Comparison of ENCODE assay signal across 11 mouse cellular contexts in genomic region chr11:69503863-69504280, GRCm38 (mm10). TPM values are rescaled to one million over a fixed set of nuclear protein-coding genes. Genes with fewer than 3 reads are reported as not detected.
DNase-seq lines count a peak whose midpoint lies in the region; ATAC-seq and TF ChIP-seq lines count a peak whose summit lies in the region.
"Had no signal": no experiment of that assay in that cellular context is flagged by ENCODE, and none has a peak within 500 bp of the region (broad histone marks: within the 10 kb centered on the region; RNA-seq: fewer than 3 reads in every experiment).

No protein-coding gene starts in this region.

- DNase-seq in midbrain, embryonic 10.5 days (ENCODE audit: low spot score), result no peak
- peak; percentile 33 for DNase-seq in lung, embryonic 14.5 days
- peak; percentile 47 for DNase-seq in yolk sac, embryonic 10.5 days (ENCODE audit: low spot score)
- no peak for DNase-seq in hindbrain, embryonic 11.5 days (ENCODE audit: low spot score)
- DNase-seq in layer of hippocampus, adult 18-20 months (ENCODE audit: low spot score in 2 of 2), result no peak
- DNase-seq in forebrain, embryonic 14.5 days (ENCODE audit: low spot score), result no peak
- DNase-seq: cerebellum, adult 11 months; spleen, adult 18-20 months had no signal

- no peaks in the 10 kb centered on the region for H3K36me3 ChIP-seq in midbrain, embryonic 10.5 days
- no peaks in the 10 kb centered on the region for H3K36me3 ChIP-seq in midbrain, embryonic 16.5 days (ENCODE audit: control insufficient read depth, insufficient read depth, low read length)
- H3K36me3 ChIP-seq in heart, embryonic 11.5 days (ENCODE audit: control insufficient read depth, insufficient read depth, low read length), result no peaks in the 10 kb centered on the region
- no peaks in the 10 kb centered on the region for H3K36me3 ChIP-seq in lung, embryonic 14.5 days (ENCODE audit: insufficient read depth)
- no peaks in the 10 kb centered on the region for H3K36me3 ChIP-seq in hindbrain, embryonic 11.5 days (ENCODE audit: control insufficient read depth, insufficient read depth, low read length)
- no peaks in the 10 kb centered on the region for H3K36me3 ChIP-seq in forebrain, embryonic 14.5 days (ENCODE audit: control insufficient read depth, insufficient read depth, low read length)
- H3K36me3 ChIP-seq: liver, embryonic 15.5 days had no signal

- no peak for ATAC-seq in midbrain, embryonic 16.5 days
- ATAC-seq in heart, embryonic 11.5 days (replicated peaks; ENCODE audit: insufficient number of reproducible peaks, low FRiP score, low TSS enrichment), result 0 out of 2 replicates have a peak, but pooled peaks have one; percentile 49
- ATAC-seq in lung, embryonic 14.5 days (ENCODE audit: insufficient read depth), result no peak
- no peak for ATAC-seq in hindbrain, embryonic 11.5 days (ENCODE audit: low FRiP score)
- ATAC-seq in forebrain, embryonic 14.5 days, result no peak

- peak overlapping the region; percentile 34; the same call in 1 of the 2 replicates for H3K27ac ChIP-seq in midbrain, embryonic 10.5 days (replicated peaks)
- no peak overlapping the region for H3K27ac ChIP-seq in midbrain, embryonic 16.5 days (ENCODE audit: low read length)
- H3K27ac ChIP-seq in heart, embryonic 11.5 days (ENCODE audit: low read depth, low read length), result no peak overlapping the region
- H3K27ac ChIP-seq in lung, embryonic 14.5 days (ENCODE audit: low read depth), result no peak overlapping the region
- no peak overlapping the region for H3K27ac ChIP-seq in hindbrain, embryonic 11.5 days (ENCODE audit: low read depth, low read length)
- H3K27ac ChIP-seq in forebrain, embryonic 14.5 days (ENCODE audit: low read depth, low read length), result no peak overlapping the region
- H3K27ac ChIP-seq: liver, embryonic 15.5 days had no signal

- no peak overlapping the region for H3K4me2 ChIP-seq in midbrain, embryonic 16.5 days (ENCODE audit: low read length)
- H3K4me2 ChIP-seq in heart, embryonic 11.5 days, result no peak overlapping the region
- no peak overlapping the region for H3K4me2 ChIP-seq in lung, embryonic 14.5 days
- H3K4me2 ChIP-seq in hindbrain, embryonic 11.5 days (replicated peaks; ENCODE audit: low read depth, low read length), result no peak overlapping the region
- no peak overlapping the region for H3K4me2 ChIP-seq in forebrain, embryonic 14.5 days (ENCODE audit: low read length)
- H3K4me2 ChIP-seq: liver, embryonic 15.5 days had no signal

- H3K4me1 ChIP-seq in midbrain, embryonic 10.5 days, result peaks cover 10% of the 10 kb centered on the region; the same call in 1 of the 2 replicates
- H3K4me1 ChIP-seq in midbrain, embryonic 16.5 days (ENCODE audit: control insufficient read depth, insufficient read depth, low read length), result no peaks in the 10 kb centered on the region
- peaks cover 14% of the 10 kb centered on the region for H3K4me1 ChIP-seq in heart, embryonic 11.5 days (ENCODE audit: control insufficient read depth, insufficient read depth, low read length)
- peaks cover 15% of the 10 kb centered on the region for H3K4me1 ChIP-seq in lung, embryonic 14.5 days (ENCODE audit: insufficient read depth)
- H3K4me1 ChIP-seq in hindbrain, embryonic 11.5 days (replicated peaks; ENCODE audit: control insufficient read depth, insufficient read depth, low read length), result no peaks in the 10 kb centered on the region
- H3K4me1 ChIP-seq in forebrain, embryonic 14.5 days (ENCODE audit: control insufficient read depth, insufficient read depth, low read length), result no peaks in the 10 kb centered on the region

- TF ChIP-seq CTCF in lung, embryonic 14.5 days (IDR thresholded peaks at IDR 0.05; ENCODE audit: low read depth), result no peak

- no peak overlapping the region for H3K9ac ChIP-seq in midbrain, embryonic 16.5 days (ENCODE audit: low read depth, low read length)
- no peak overlapping the region for H3K9ac ChIP-seq in heart, embryonic 11.5 days (ENCODE audit: low read depth, low read length)
- no peak overlapping the region for H3K9ac ChIP-seq in lung, embryonic 14.5 days
- H3K9ac ChIP-seq in hindbrain, embryonic 11.5 days (ENCODE audit: low read depth, low read length), result no peak overlapping the region
- H3K9ac ChIP-seq in forebrain, embryonic 14.5 days (ENCODE audit: low read length), result no peak overlapping the region
- H3K9ac ChIP-seq: liver, embryonic 15.5 days had no signal

- H3K4me3 ChIP-seq in midbrain, embryonic 10.5 days, result no peak overlapping the region
- H3K4me3 ChIP-seq in midbrain, embryonic 16.5 days (ENCODE audit: low read depth, low read length), result no peak overlapping the region
- H3K4me3 ChIP-seq in heart, embryonic 11.5 days (ENCODE audit: low read depth, low read length), result no peak overlapping the region
- no peak overlapping the region for H3K4me3 ChIP-seq in lung, embryonic 14.5 days (ENCODE audit: low read depth, low read length)
- no peak overlapping the region for H3K4me3 ChIP-seq in hindbrain, embryonic 11.5 days (ENCODE audit: low read depth, low read length)
- H3K4me3 ChIP-seq in forebrain, embryonic 14.5 days (ENCODE audit: low read depth, low read length), result no peak overlapping the region
- H3K4me3 ChIP-seq: liver, embryonic 15.5 days had no signal

- WGBS in midbrain, embryonic 10.5 days, result 58% methylated on average over 4 of the region's 4 CpGs
- 56% methylated on average over 4 of the region's 4 CpGs for WGBS in midbrain, embryonic 16.5 days
- WGBS in heart, embryonic 11.5 days (ENCODE audit: insufficient replicate concordance), result 27% methylated on average over 4 of the region's 4 CpGs
- WGBS in lung, embryonic 14.5 days, result 34% methylated on average over 4 of the region's 4 CpGs
- 40% methylated on average over 4 of the region's 4 CpGs for WGBS in hindbrain, embryonic 11.5 days
- 56% methylated on average over 4 of the region's 4 CpGs for WGBS in forebrain, embryonic 14.5 days

- no peaks in the 10 kb centered on the region for H3K27me3 ChIP-seq in midbrain, embryonic 10.5 days (ENCODE audit: low read depth, poor library complexity, severe bottlenecking)
- no peaks in the 10 kb centered on the region for H3K27me3 ChIP-seq in midbrain, embryonic 16.5 days (ENCODE audit: control insufficient read depth, insufficient read depth, low read depth, low read length)
- H3K27me3 ChIP-seq in heart, embryonic 11.5 days (ENCODE audit: control insufficient read depth, insufficient read depth, low read length), result no peaks in the 10 kb centered on the region
- H3K27me3 ChIP-seq in lung, embryonic 14.5 days (ENCODE audit: insufficient read depth, low read length), result no peaks in the 10 kb centered on the region
- no peaks in the 10 kb centered on the region for H3K27me3 ChIP-seq in hindbrain, embryonic 11.5 days (ENCODE audit: control insufficient read depth, insufficient read depth, low read length)
- H3K27me3 ChIP-seq in forebrain, embryonic 14.5 days (replicated peaks; ENCODE audit: control insufficient read depth, insufficient read depth, low read length), result no peaks in the 10 kb centered on the region
- H3K27me3 ChIP-seq: liver, embryonic 15.5 days had no signal

- no peaks in the 10 kb centered on the region for H3K9me3 ChIP-seq in midbrain, embryonic 10.5 days (replicated peaks)
- H3K9me3 ChIP-seq in midbrain, embryonic 16.5 days (replicated peaks; ENCODE audit: control insufficient read depth, low read length, poor library complexity, severe bottlenecking), result no peaks in the 10 kb centered on the region
- H3K9me3 ChIP-seq in heart, embryonic 11.5 days (replicated peaks; ENCODE audit: control insufficient read depth, low read length), result no peaks in the 10 kb centered on the region
- H3K9me3 ChIP-seq in lung, embryonic 14.5 days (ENCODE audit: low read depth, low read length), result no peaks in the 10 kb centered on the region
- no peaks in the 10 kb centered on the region for H3K9me3 ChIP-seq in hindbrain, embryonic 11.5 days (ENCODE audit: control insufficient read depth, low read length)
- no peaks in the 10 kb centered on the region for H3K9me3 ChIP-seq in forebrain, embryonic 14.5 days (replicated peaks; ENCODE audit: control insufficient read depth, low read length)
- H3K9me3 ChIP-seq: liver, embryonic 15.5 days had no signal

RNA-seq across cellular contexts. Expression of gene Dnah2, which starts 45.0 kb away (rescaled TPM):
- 1.2 and 1.9 TPM in 2 replicates for polyA plus RNA-seq in midbrain, embryonic 10.5 days (2016; fragmentation: Nextera tagmentation; extraction: Ambion mirVana)
- 4.4 and 5.1 TPM in 2 replicates for polyA plus RNA-seq in midbrain, embryonic 16.5 days (2015; fragmentation: Nextera tagmentation; extraction: Ambion mirVana)
- 0.20 and 1.3 TPM in 2 replicates for polyA plus RNA-seq in heart, embryonic 11.5 days (2014; fragmentation: Nextera tagmentation; extraction: Ambion mirVana)
- 0.58 and 1.9 TPM in 2 replicates for polyA plus RNA-seq in lung, embryonic 14.5 days (2014; fragmentation: Nextera tagmentation; extraction: Ambion mirVana)
- 0.68 and 1.6 TPM in 2 replicates for polyA plus RNA-seq in hindbrain, embryonic 11.5 days (2014; fragmentation: Nextera tagmentation; extraction: Ambion mirVana)
- 1 to 10 TPM; 3.9 to 4.3 TPM for total RNA-seq in layer of hippocampus, adult 18-20 months (2021)
- 2.7 and 3.8 TPM in 2 replicates for polyA plus RNA-seq in forebrain, embryonic 14.5 days (2014; fragmentation: Nextera tagmentation; extraction: Ambion mirVana)

RNA-seq across cellular contexts. Expression of gene Efnb3, which starts 56.1 kb away (rescaled TPM):
- 48.8 and 53.9 TPM in 2 replicates for polyA plus RNA-seq in midbrain, embryonic 10.5 days (2016; fragmentation: Nextera tagmentation; extraction: Ambion mirVana)
- polyA plus RNA-seq in midbrain, embryonic 16.5 days (2015; fragmentation: Nextera tagmentation; extraction: Ambion mirVana), result 165 and 178 TPM in 2 replicates
- polyA plus RNA-seq in heart, embryonic 11.5 days (2014; fragmentation: Nextera tagmentation; extraction: Ambion mirVana), result 15.2 and 19.0 TPM in 2 replicates
- 2.8 and 3.3 TPM in 2 replicates for polyA plus RNA-seq in lung, embryonic 14.5 days (2014; fragmentation: Nextera tagmentation; extraction: Ambion mirVana)
- 12.2 and 15.5 TPM in 2 replicates for polyA plus RNA-seq in hindbrain, embryonic 11.5 days (2014; fragmentation: Nextera tagmentation; extraction: Ambion mirVana)
- 100 to 1,000 TPM; 126 to 137 TPM for total RNA-seq in layer of hippocampus, adult 18-20 months (2021)
- polyA plus RNA-seq in forebrain, embryonic 14.5 days (2014; fragmentation: Nextera tagmentation; extraction: Ambion mirVana), result 38.6 and 48.2 TPM in 2 replicates

Comparison
In these comparisons a context has a peak if more than half of its experiments do, and no peak if none do; other contexts are left out.
1. DNase-seq: peak in lung, embryonic 14.5 days (single experiment) and yolk sac, embryonic 10.5 days (single experiment); none in midbrain, embryonic 10.5 days (single experiment), hindbrain, embryonic 11.5 days (single experiment), layer of hippocampus, adult 18-20 months (0 of 2) and forebrain, embryonic 14.5 days (single experiment).